In genomic region chr2:30715720-30716310, GRCm38 (mm10) we compare ENCODE assay signal across 9 mouse cellular contexts.
DNase-seq lines count a peak whose midpoint lies in the region; ATAC-seq lines count a peak whose summit lies in the region.
"Had no signal": no experiment of that assay in that cellular context is flagged by ENCODE, and none has a peak within 500 bp of the region (broad histone marks: within the 10 kb centered on the region; RNA-seq: fewer than 3 reads in every experiment).

No protein-coding gene starts in this region.

- no peaks in the 10 kb centered on the region for H3K9me3 ChIP-seq in heart, embryonic 13.5 days
- H3K9me3 ChIP-seq in forebrain, embryonic 14.5 days (replicated peaks; ENCODE audit: control insufficient read depth, low read length), result no peaks in the 10 kb centered on the region
- no peaks in the 10 kb centered on the region for H3K9me3 ChIP-seq in liver, embryonic 13.5 days (replicated peaks)

- H3K4me3 ChIP-seq in heart, embryonic 13.5 days, result no peak overlapping the region
- no peak overlapping the region for H3K4me3 ChIP-seq in brown adipose tissue, adult 24 weeks (ENCODE audit: insufficient read depth, low read depth, low read length)
- no peak overlapping the region for H3K4me3 ChIP-seq in forebrain, embryonic 14.5 days (ENCODE audit: low read depth, low read length)
- no peak overlapping the region for H3K4me3 ChIP-seq in liver, embryonic 13.5 days (replicated peaks)

- H3K4me2 ChIP-seq in heart, embryonic 13.5 days, result peak overlapping the region; percentile 71; the same call in 1 of the 2 replicates
- no peak overlapping the region for H3K4me2 ChIP-seq in forebrain, embryonic 14.5 days (ENCODE audit: low read length)
- no peak overlapping the region for H3K4me2 ChIP-seq in liver, embryonic 13.5 days

- ATAC-seq in heart, embryonic 13.5 days (ENCODE audit: extremely low read depth, insufficient number of reproducible peaks, low FRiP score, low TSS enrichment), result no peak
- ATAC-seq in forebrain, embryonic 14.5 days, result no peak
- ATAC-seq in liver, embryonic 13.5 days (ENCODE audit: low read depth), result no peak

- 52% methylated on average over 4 of the region's 4 CpGs for WGBS in heart, embryonic 13.5 days
- 81% methylated on average over 4 of the region's 4 CpGs for WGBS in forebrain, embryonic 14.5 days
- 27% methylated on average over 4 of the region's 4 CpGs for WGBS in liver, embryonic 13.5 days (ENCODE audit: insufficient replicate concordance)

- peaks cover 76% of the 10 kb centered on the region for H3K4me1 ChIP-seq in heart, embryonic 13.5 days
- peaks cover 40% of the 10 kb centered on the region for H3K4me1 ChIP-seq in brown adipose tissue, adult 24 weeks (ENCODE audit: control insufficient read depth, insufficient read depth, insufficient read length, low read length)
- H3K4me1 ChIP-seq in forebrain, embryonic 14.5 days (ENCODE audit: control insufficient read depth, insufficient read depth, low read length), result peaks cover 70% of the 10 kb centered on the region
- H3K4me1 ChIP-seq in liver, embryonic 13.5 days (replicated peaks), result peaks cover 73% of the 10 kb centered on the region

- intact Hi-C loops in heart, postnatal 25 days (cut with DNase I), result loop anchor here (5.0 kb wide), 1 partner anchor 119 kb away; the partner anchor contains the start of gene Cstad
- intact Hi-C loops in gastrocnemius, postnatal 36 days (cut with DNase I), result no loop called here

- H3K27me3 ChIP-seq in heart, embryonic 13.5 days (replicated peaks), result no peaks in the 10 kb centered on the region
- H3K27me3 ChIP-seq in forebrain, embryonic 14.5 days (replicated peaks; ENCODE audit: control insufficient read depth, insufficient read depth, low read length), result no peaks in the 10 kb centered on the region
- H3K27me3 ChIP-seq in liver, embryonic 13.5 days, result peaks cover 81% of the 10 kb centered on the region

- peak overlapping the region; percentile 100 for H3K27ac ChIP-seq in heart, embryonic 13.5 days (replicated peaks)
- peak overlapping the region; percentile 87; the same call in 1 of the 2 replicates for H3K27ac ChIP-seq in brown adipose tissue, adult 24 weeks (replicated peaks; ENCODE audit: low read depth, low read length)
- peak overlapping the region; percentile 100 for H3K27ac ChIP-seq in forebrain, embryonic 14.5 days (ENCODE audit: low read depth, low read length)
- H3K27ac ChIP-seq in liver, embryonic 13.5 days, result peak overlapping the region; percentile 56

- no peaks in the 10 kb centered on the region for H3K36me3 ChIP-seq in heart, embryonic 13.5 days
- H3K36me3 ChIP-seq in forebrain, embryonic 14.5 days (ENCODE audit: control insufficient read depth, insufficient read depth, low read length), result no peaks in the 10 kb centered on the region
- no peaks in the 10 kb centered on the region for H3K36me3 ChIP-seq in liver, embryonic 13.5 days

- DNase-seq in heart, postnatal 25 days (ENCODE audit: low spot score), result no peak
- DNase-seq in forebrain, embryonic 14.5 days (ENCODE audit: low spot score), result no peak
- DNase-seq in liver, embryonic 13.5 days, result no peak
- no peak for DNase-seq in ovary, adult 18-20 months (ENCODE audit: low spot score)
- DNase-seq in thymus, postnatal 25 days, result no peak
- no peak for DNase-seq in gastrocnemius, postnatal 36 days
- DNase-seq: thymus, adult 18-20 months had no signal

- peak overlapping the region; percentile 80 for H3K9ac ChIP-seq in heart, embryonic 13.5 days
- 0 out of 2 replicates have a peak overlapping the region, but pooled peaks have one; percentile 50 for H3K9ac ChIP-seq in forebrain, embryonic 14.5 days (ENCODE audit: low read length)
- H3K9ac ChIP-seq in liver, embryonic 13.5 days, result no peak overlapping the region
